In the genomic region with DNA sequence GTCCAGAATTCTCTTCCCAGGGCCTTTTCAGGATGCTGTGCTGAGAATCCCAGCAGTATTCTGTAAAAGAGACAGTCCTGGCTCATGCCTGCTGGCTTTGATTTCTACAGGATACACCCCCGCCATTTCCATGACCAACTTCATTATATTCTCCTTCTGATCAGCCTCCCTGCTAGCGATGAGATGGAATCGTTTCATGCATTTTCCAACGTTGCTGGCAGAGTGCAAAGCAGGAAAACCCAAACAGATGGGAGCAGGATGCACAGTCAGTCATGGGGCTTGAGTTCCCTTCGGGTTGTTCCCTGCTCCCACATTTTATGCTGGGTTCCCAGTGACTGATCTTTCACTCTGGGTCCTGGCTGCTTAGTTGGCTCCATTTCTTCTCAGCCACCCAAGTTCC, we compare ENCODE assay signal across 23 mouse cellular contexts. TPM values are rescaled to one million over a fixed set of nuclear protein-coding genes. Genes with fewer than 3 reads are reported as not detected.
DNase-seq lines count a peak whose midpoint lies in the region; ATAC-seq lines count a peak whose summit lies in the region.
"Had no signal": no experiment of that assay in that cellular context is flagged by ENCODE, and none has a peak within 500 bp of the region (broad histone marks: within the 10 kb centered on the region; RNA-seq: fewer than 3 reads in every experiment).

No protein-coding gene starts in this region.

- no peak for DNase-seq in embryonic facial prominence, embryonic 10.5 days (ENCODE audit: low spot score)
- peak; percentile 22 to 29 for DNase-seq in left cerebral cortex, adult 18-20 months (ENCODE audit: low spot score in 2 of 2)
- no peak for DNase-seq in left cerebral cortex, adult 8-10 months (ENCODE audit: low spot score in 2 of 2)
- peak; percentile 24 to 33 for DNase-seq in layer of hippocampus, postnatal 10 days (ENCODE audit: low spot score in 2 of 2)
- DNase-seq in kidney, postnatal 25 days: no peak
- no peak for DNase-seq in thymus, postnatal 25 days
- DNase-seq: adrenal gland, adult 8-10 months; cerebellum, adult 11-12 months; cerebellum, postnatal 14 days; embryo, embryonic 11 days; lung, adult 18-20 months; lung, postnatal 14 days had no signal

- no peak for ATAC-seq in embryonic facial prominence, embryonic 13.5 days (ENCODE audit: insufficient number of reproducible peaks, insufficient read depth, low FRiP score, low TSS enrichment, low read depth)
- ATAC-seq in embryonic facial prominence, embryonic 15.5 days (ENCODE audit: insufficient number of reproducible peaks, low FRiP score, low TSS enrichment, low read depth): peak; percentile 69
- ATAC-seq: hindbrain, postnatal 0 days; intestine, postnatal 0 days; midbrain, embryonic 15.5 days had no signal

- H3K4me2 ChIP-seq in embryonic facial prominence, embryonic 13.5 days: no peak overlapping the region
- no peak overlapping the region for H3K4me2 ChIP-seq in embryonic facial prominence, embryonic 15.5 days (replicated peaks)
- H3K4me2 ChIP-seq: midbrain, embryonic 15.5 days had no signal

- peak overlapping the region; percentile 52 for H3K27ac ChIP-seq in embryonic facial prominence, embryonic 13.5 days
- H3K27ac ChIP-seq in embryonic facial prominence, embryonic 10.5 days (replicated peaks): no peak overlapping the region
- peak overlapping the region; percentile 74 for H3K27ac ChIP-seq in embryonic facial prominence, embryonic 15.5 days (replicated peaks)
- H3K27ac ChIP-seq: heart, embryonic 10.5 days; hindbrain, embryonic 10.5 days; hindbrain, postnatal 0 days; limb, embryonic 10.5 days; midbrain, embryonic 15.5 days had no signal

- peaks cover 13% of the 10 kb centered on the region for H3K4me1 ChIP-seq in embryonic facial prominence, embryonic 13.5 days
- no peaks in the 10 kb centered on the region for H3K4me1 ChIP-seq in embryonic facial prominence, embryonic 10.5 days
- H3K4me1 ChIP-seq in embryonic facial prominence, embryonic 15.5 days: peaks cover 17% of the 10 kb centered on the region
- H3K4me1 ChIP-seq: heart, embryonic 10.5 days; hindbrain, embryonic 10.5 days; limb, embryonic 10.5 days; megakaryocyte, embryonic 14.5 days; midbrain, embryonic 15.5 days had no signal

- no peak overlapping the region for H3K4me3 ChIP-seq in embryonic facial prominence, embryonic 13.5 days
- no peak overlapping the region for H3K4me3 ChIP-seq in embryonic facial prominence, embryonic 10.5 days
- no peak overlapping the region for H3K4me3 ChIP-seq in embryonic facial prominence, embryonic 15.5 days (replicated peaks)
- H3K4me3 ChIP-seq: erythroblast, embryonic 14.5 days; heart, embryonic 10.5 days; hindbrain, embryonic 10.5 days; limb, embryonic 10.5 days; megakaryocyte, embryonic 14.5 days; midbrain, embryonic 15.5 days; myocyte had no signal

- no peaks in the 10 kb centered on the region for H3K36me3 ChIP-seq in embryonic facial prominence, embryonic 13.5 days
- no peaks in the 10 kb centered on the region for H3K36me3 ChIP-seq in embryonic facial prominence, embryonic 10.5 days (replicated peaks)
- no peaks in the 10 kb centered on the region for H3K36me3 ChIP-seq in embryonic facial prominence, embryonic 15.5 days
- H3K36me3 ChIP-seq: heart, embryonic 10.5 days; hindbrain, embryonic 10.5 days; limb, embryonic 10.5 days; midbrain, embryonic 15.5 days had no signal

- H3K9ac ChIP-seq in embryonic facial prominence, embryonic 13.5 days: no peak overlapping the region
- no peak overlapping the region for H3K9ac ChIP-seq in embryonic facial prominence, embryonic 15.5 days
- H3K9ac ChIP-seq: midbrain, embryonic 15.5 days had no signal

- 44% methylated on average over 5 of the region's 5 CpGs for WGBS in embryonic facial prominence, embryonic 13.5 days
- WGBS in embryonic facial prominence, embryonic 10.5 days: 78% methylated on average over 5 of the region's 5 CpGs
- 36% methylated on average over 5 of the region's 5 CpGs for WGBS in embryonic facial prominence, embryonic 15.5 days

- no peaks in the 10 kb centered on the region for H3K27me3 ChIP-seq in embryonic facial prominence, embryonic 13.5 days
- no peaks in the 10 kb centered on the region for H3K27me3 ChIP-seq in embryonic facial prominence, embryonic 10.5 days (replicated peaks; ENCODE audit: low read depth, poor library complexity, severe bottlenecking)
- no peaks in the 10 kb centered on the region for H3K27me3 ChIP-seq in embryonic facial prominence, embryonic 15.5 days
- H3K27me3 ChIP-seq: midbrain, embryonic 15.5 days had no signal

- no peaks in the 10 kb centered on the region for H3K9me3 ChIP-seq in embryonic facial prominence, embryonic 13.5 days
- H3K9me3 ChIP-seq in embryonic facial prominence, embryonic 10.5 days: no peaks in the 10 kb centered on the region
- H3K9me3 ChIP-seq in embryonic facial prominence, embryonic 15.5 days (replicated peaks): no peaks in the 10 kb centered on the region
- H3K9me3 ChIP-seq: heart, embryonic 10.5 days; hindbrain, embryonic 10.5 days; limb, embryonic 10.5 days; megakaryocyte, embryonic 14.5 days; midbrain, embryonic 15.5 days had no signal

RNA-seq across cellular contexts. Expression of a gene that starts 44.7 kb away (rescaled TPM):
- 81.8 and 95.3 TPM in 2 replicates for polyA plus RNA-seq in embryonic facial prominence, embryonic 13.5 days (2015; fragmentation: Nextera tagmentation; extraction: Ambion mirVana)
- 37.2 and 41.4 TPM in 2 replicates for polyA plus RNA-seq in embryonic facial prominence, embryonic 10.5 days (2016; fragmentation: Nextera tagmentation; extraction: Ambion mirVana)
- total RNA-seq in left cerebral cortex, adult 18-20 months (2021): 10 to 100 TPM; 56.7 to 58.1 TPM
- total RNA-seq in left cerebral cortex, adult 8-10 months (2022): 10 to 100 TPM; 44.5 to 52.1 (median 47.5) TPM
- polyA plus RNA-seq in embryonic facial prominence, embryonic 15.5 days (2015; fragmentation: Nextera tagmentation; extraction: Ambion mirVana): 99.6 and 104 TPM in 2 replicates
- 10 to 100 TPM; 75.9 to 87.9 TPM for total RNA-seq in layer of hippocampus, postnatal 10 days (2021)
- polyA plus RNA-seq: erythroblast, embryonic 14.5 days had no signal

RNA-seq across cellular contexts. Expression of a gene that starts 47.3 kb away (rescaled TPM):
- 2.8 and 3.0 TPM in 2 replicates for polyA plus RNA-seq in embryonic facial prominence, embryonic 13.5 days (2015; fragmentation: Nextera tagmentation; extraction: Ambion mirVana)
- 2.3 and 2.8 TPM in 2 replicates for polyA plus RNA-seq in embryonic facial prominence, embryonic 10.5 days (2016; fragmentation: Nextera tagmentation; extraction: Ambion mirVana)
- total RNA-seq in left cerebral cortex, adult 18-20 months (2021): 10 to 100 TPM; 56.2 to 59.4 TPM
- 10 to 100 TPM; 50.2 to 62.0 (median 57.5) TPM for total RNA-seq in left cerebral cortex, adult 8-10 months (2022)
- 2.5 and 2.9 TPM in 2 replicates for polyA plus RNA-seq in embryonic facial prominence, embryonic 15.5 days (2015; fragmentation: Nextera tagmentation; extraction: Ambion mirVana)
- 10 to 100 TPM; 52.8 to 54.3 TPM for total RNA-seq in layer of hippocampus, postnatal 10 days (2021)

Comparison
In these comparisons a context has a peak if more than half of its experiments do, and no peak if none do; other contexts are left out.
1. DNase-seq: peak in left cerebral cortex, adult 18-20 months (2 of 2) and layer of hippocampus, postnatal 10 days (2 of 2); none in embryonic facial prominence, embryonic 10.5 days (single experiment), left cerebral cortex, adult 8-10 months (0 of 2), kidney, postnatal 25 days (0 of 2) and thymus, postnatal 25 days (single experiment).